Comparison of ENCODE assay signal across 18 mouse cellular contexts in genomic region chr5:146572735-146573042, GRCm38 (mm10). TPM values are rescaled to one million over a fixed set of nuclear protein-coding genes. Genes with fewer than 3 reads are reported as not detected.
"Had no signal": no experiment of that assay in that cellular context is flagged by ENCODE, and none has a peak within 500 bp of the region (broad histone marks: within the 10 kb centered on the region; RNA-seq: fewer than 3 reads in every experiment).

No protein-coding gene starts in this region.

RNA-seq across cellular contexts. Expression of gene Gpr12, which starts 12.3 kb away (rescaled TPM):
- total RNA-seq: megakaryocyte, adult 5-6 weeks; megakaryocyte-erythroid progenitor cell, adult 5-6 weeks; monocyte, adult 5-6 weeks had no signal
- polyA plus RNA-seq: lung, embryonic 14.5 days; lung, embryonic 16.5 days; testis, adult 2 months; urinary bladder, adult 2 months had no signal

RNA-seq across cellular contexts. Expression of gene Gm3415, which starts 16.8 kb away (rescaled TPM):
- total RNA-seq: megakaryocyte, adult 5-6 weeks; megakaryocyte-erythroid progenitor cell, adult 5-6 weeks; monocyte, adult 5-6 weeks had no signal
- polyA plus RNA-seq: liver, embryonic 16.5 days; lung, embryonic 14.5 days; lung, embryonic 16.5 days; midbrain, embryonic 10.5 days; midbrain, embryonic 12.5 days; midbrain, embryonic 14.5 days; midbrain, embryonic 16.5 days; neural tube, embryonic 13.5 days; neural tube, embryonic 15.5 days; spleen, adult 2 months; stomach, embryonic 15.5 days; stomach, postnatal 0 days; thymus, adult 2 months; urinary bladder, adult 2 months had no signal

RNA-seq across cellular contexts. Expression of gene Gm3409, which starts 35.2 kb away (rescaled TPM):
- total RNA-seq: megakaryocyte, adult 5-6 weeks; megakaryocyte-erythroid progenitor cell, adult 5-6 weeks; monocyte, adult 5-6 weeks had no signal
- polyA plus RNA-seq: liver, embryonic 16.5 days; lung, embryonic 14.5 days; lung, embryonic 16.5 days; midbrain, embryonic 10.5 days; midbrain, embryonic 12.5 days; midbrain, embryonic 14.5 days; midbrain, embryonic 16.5 days; neural tube, embryonic 13.5 days; neural tube, embryonic 15.5 days; spleen, adult 2 months; stomach, embryonic 15.5 days; stomach, postnatal 0 days; thymus, adult 2 months; urinary bladder, adult 2 months had no signal

RNA-seq across cellular contexts. Expression of gene Gm3404, which starts 47.1 kb away (rescaled TPM):
- total RNA-seq: megakaryocyte, adult 5-6 weeks; megakaryocyte-erythroid progenitor cell, adult 5-6 weeks; monocyte, adult 5-6 weeks had no signal
- polyA plus RNA-seq: liver, embryonic 16.5 days; lung, embryonic 14.5 days; lung, embryonic 16.5 days; midbrain, embryonic 10.5 days; midbrain, embryonic 12.5 days; midbrain, embryonic 14.5 days; midbrain, embryonic 16.5 days; neural tube, embryonic 13.5 days; neural tube, embryonic 15.5 days; spleen, adult 2 months; stomach, embryonic 15.5 days; stomach, postnatal 0 days; thymus, adult 2 months; urinary bladder, adult 2 months had no signal

RNA-seq across cellular contexts. Expression of gene Gm3402, which starts 58.8 kb away (rescaled TPM):
- total RNA-seq: megakaryocyte, adult 5-6 weeks; megakaryocyte-erythroid progenitor cell, adult 5-6 weeks; monocyte, adult 5-6 weeks had no signal
- polyA plus RNA-seq: liver, embryonic 16.5 days; lung, embryonic 14.5 days; lung, embryonic 16.5 days; midbrain, embryonic 10.5 days; midbrain, embryonic 12.5 days; midbrain, embryonic 14.5 days; midbrain, embryonic 16.5 days; neural tube, embryonic 13.5 days; neural tube, embryonic 15.5 days; spleen, adult 2 months; stomach, embryonic 15.5 days; stomach, postnatal 0 days; thymus, adult 2 months; urinary bladder, adult 2 months had no signal
